21 mouse cellular contexts compared by ENCODE assay signal in genomic region chr19:60804903-60805302, GRCm38 (mm10). TPM values are rescaled to one million over a fixed set of nuclear protein-coding genes. Genes with fewer than 3 reads are reported as not detected.
DNase-seq lines count a peak whose midpoint lies in the region; ATAC-seq and TF ChIP-seq lines count a peak whose summit lies in the region.
"Had no signal": no experiment of that assay in that cellular context is flagged by ENCODE, and none has a peak within 500 bp of the region (broad histone marks: within the 10 kb centered on the region; RNA-seq: fewer than 3 reads in every experiment).

No protein-coding gene starts in this region.

- WGBS in forebrain, embryonic 10.5 days = 73% methylated on average over 2 of the region's 2 CpGs

- TF ChIP-seq CTCF in MEL (IDR thresholded peaks at IDR 0.05 in 2 of 3, conservative IDR thresholded peaks at IDR 0.05 in 1 of 3; ENCODE audit: control insufficient read depth in 1 of 3, insufficient read depth in 1 of 3, low read depth in 2 of 3, low read length in 3 of 3, poor library complexity in 1 of 3, severe bottlenecking in 1 of 3) = no peak

- H3K36me3 ChIP-seq in MEL (ENCODE audit: control insufficient read depth in 1 of 2, insufficient read depth in 2 of 2, low read length in 2 of 2) = peaks cover 0 to 13% of the 10 kb centered on the region in 2 experiments; a peak in 2 of 4 replicates
- H3K36me3 ChIP-seq in forebrain, embryonic 10.5 days (replicated peaks) = no peaks in the 10 kb centered on the region
- H3K36me3 ChIP-seq: embryonic facial prominence, embryonic 10.5 days; embryonic facial prominence, embryonic 12.5 days; forebrain, embryonic 12.5 days; G1E had no signal

- peaks cover 7 to 13% of the 10 kb centered on the region in 2 experiments; a peak in 3 of 4 replicates for H3K4me1 ChIP-seq in MEL (ENCODE audit: control insufficient read depth in 1 of 2, insufficient read depth in 2 of 2, low read length in 2 of 2)
- no peaks in the 10 kb centered on the region for H3K4me1 ChIP-seq in forebrain, embryonic 10.5 days
- H3K4me1 ChIP-seq: embryonic facial prominence, embryonic 10.5 days; embryonic facial prominence, embryonic 12.5 days; forebrain, embryonic 12.5 days had no signal

- no peaks in the 10 kb centered on the region for H3K27me3 ChIP-seq in MEL (ENCODE audit: control insufficient read depth in 1 of 2, insufficient read depth in 2 of 2, low read length in 2 of 2)
- no peaks in the 10 kb centered on the region for H3K27me3 ChIP-seq in forebrain, embryonic 10.5 days (ENCODE audit: poor library complexity, severe bottlenecking)
- H3K27me3 ChIP-seq: embryonic facial prominence, embryonic 12.5 days; forebrain, embryonic 12.5 days had no signal

- no peaks in the 10 kb centered on the region for H3K9me3 ChIP-seq in MEL (replicated peaks; ENCODE audit: insufficient read depth, low read length)
- no peaks in the 10 kb centered on the region for H3K9me3 ChIP-seq in forebrain, embryonic 10.5 days
- H3K9me3 ChIP-seq: embryonic facial prominence, embryonic 10.5 days; embryonic facial prominence, embryonic 12.5 days; forebrain, embryonic 12.5 days; G1E had no signal

- no peak overlapping the region for H3K9ac ChIP-seq in MEL (ENCODE audit: control insufficient read depth, low read depth, low read length, poor library complexity, severe bottlenecking)
- H3K9ac ChIP-seq: embryonic facial prominence, embryonic 12.5 days; forebrain, embryonic 12.5 days had no signal

- H3K27ac ChIP-seq in MEL (ENCODE audit: control insufficient read depth, low read depth, low read length) = no peak overlapping the region
- H3K27ac ChIP-seq in forebrain, embryonic 10.5 days = no peak overlapping the region
- H3K27ac ChIP-seq: embryonic facial prominence, embryonic 10.5 days; embryonic facial prominence, embryonic 12.5 days; forebrain, embryonic 12.5 days had no signal

- peak; percentile 46; the same call in 1 of the 2 replicates for ATAC-seq in granulocyte monocyte progenitor cell, adult 5-6 weeks (replicated peaks; ENCODE audit: poor library complexity, severe bottlenecking)
- peak; percentile 43; the same call in 1 of the 2 replicates for ATAC-seq in megakaryocyte progenitor cell, adult 5-6 weeks (replicated peaks; ENCODE audit: poor library complexity)
- ATAC-seq: CD4-positive, CD25-positive, alpha-beta regulatory T cell, adult 4 months; forebrain, embryonic 14.5 days; forebrain, embryonic 16.5 days had no signal

- TF ChIP-seq EP300 in MEL (IDR thresholded peaks at IDR 0.05; ENCODE audit: low read depth in 1 of 2, low read length in 2 of 2) = no peak

- no peak overlapping the region for H3K4me3 ChIP-seq in MEL (ENCODE audit: control insufficient read depth in 1 of 2, insufficient read depth in 1 of 2, low read depth in 2 of 2, low read length in 2 of 2)
- H3K4me3 ChIP-seq in forebrain, embryonic 10.5 days = no peak overlapping the region
- H3K4me3 ChIP-seq: embryonic facial prominence, embryonic 10.5 days; embryonic facial prominence, embryonic 12.5 days; forebrain, embryonic 12.5 days had no signal

- no peak for TF ChIP-seq RAD21 in MEL (IDR thresholded peaks at IDR 0.05; ENCODE audit: low read depth, low read length)

- no peak for TF ChIP-seq POLR2A in MEL (IDR thresholded peaks at IDR 0.05; ENCODE audit: control insufficient read depth in 1 of 2, insufficient read depth in 1 of 2, low read depth in 1 of 2, low read length in 2 of 2, poor library complexity in 1 of 2)

- H3K79me2 ChIP-seq in MEL (ENCODE audit: control insufficient read depth, insufficient read depth, low read length, poor library complexity) = no peaks in the 10 kb centered on the region

- DNase-seq in MEL (ENCODE audit: low read depth, low spot score) = peak; percentile 61
- no peak for DNase-seq in cerebellum, postnatal 4 days (ENCODE audit: low spot score in 2 of 2)
- DNase-seq in forebrain, embryonic 10.5 days (ENCODE audit: extremely low spot score, low spot score) = no peak
- DNase-seq: adrenal gland, adult 2 months; adrenal gland, postnatal 10 days; adrenal gland, postnatal 36 days; B cell, adult 2 months; cerebellum, adult 11-12 months; cerebellum, adult 2 months; cerebellum, adult 9-10 months; cerebellum, postnatal 10 days; cerebellum, postnatal 25 days had no signal

TF ChIP-seq in MEL, 35 proteins besides CTCF, POLR2A, EP300 and RAD21:
- TF ChIP-seq ELF1 (IDR thresholded peaks at IDR 0.05; ENCODE audit: low read depth, low read length) (no peak), MEF2A (IDR thresholded peaks at IDR 0.05; ENCODE audit: extremely low read depth, insufficient replicate concordance, low read depth, low read length, poor library complexity, severe bottlenecking) (no peak), GABPA (IDR thresholded peaks at IDR 0.05; ENCODE audit: low read depth, low read length) (no peak), MYC (IDR thresholded peaks at IDR 0.05; ENCODE audit: low read depth, low read length) (peak; percentile 35; the same call in 1 of the 2 replicates), TCF12 (IDR thresholded peaks at IDR 0.05; ENCODE audit: low read depth, low read length) (no peak), RCOR1 (IDR thresholded peaks at IDR 0.05; ENCODE audit: low read depth, low read length) (peak; percentile 81), ZC3H11A (IDR thresholded peaks at IDR 0.05; ENCODE audit: low read depth, low read length) (no peak), ZKSCAN1 (IDR thresholded peaks at IDR 0.05; ENCODE audit: low read depth, low read length) (no peak), ZNF384 (IDR thresholded peaks at IDR 0.05; ENCODE audit: low read depth, low read length) (no peak), MAZ (IDR thresholded peaks at IDR 0.05; ENCODE audit: low read depth, low read length) (no peak), GATA1 (IDR thresholded peaks at IDR 0.05; ENCODE audit: low read depth, low read length) (0 out of 2 replicates have a peak, but pooled peaks have one; percentile 17), CHD2 (IDR thresholded peaks at IDR 0.05; ENCODE audit: low read length) (no peak)

RNA-seq across cellular contexts. Expression of gene Fam45a, which starts 6.5 kb away (rescaled TPM):
- 12.1 and 13.0 TPM in 2 replicates for total RNA-seq in MEL (2012; rRNA removed)
- polyA plus RNA-seq in MEL (2012; ENCODE audit: insufficient read depth in 1 of 2, insufficient read length in 2 of 2, low read depth in 1 of 2, low replicate concordance in 2 of 2, missing spikeins in 1 of 2) = 10 to 100 TPM in 1 of 2 experiments, not detected in 1; 20.4 TPM
- total RNA-seq in granulocyte monocyte progenitor cell, adult 5-6 weeks (2014; fragmentation: Nextera tagmentation) = 27.0 and 54.3 TPM in 2 replicates
- 19.8 and 19.9 TPM in 2 replicates for total RNA-seq in granulocyte monocyte progenitor cell, adult 5-6 weeks (2017)
- total RNA-seq in megakaryocyte progenitor cell, adult 5-6 weeks (2015) = 28.8 and 33.5 TPM in 2 replicates
- 18.3 and 25.1 TPM in 2 replicates for total RNA-seq in megakaryocyte progenitor cell, adult 5-6 weeks (2017)
- 26.2 and 27.9 TPM in 2 replicates for polyA plus RNA-seq in forebrain, embryonic 10.5 days (2016; fragmentation: Nextera tagmentation; extraction: Ambion mirVana)

RNA-seq across cellular contexts. Expression of gene Eif3a, which starts 14.4 kb away (rescaled TPM):
- total RNA-seq in MEL (2012; rRNA removed) = 331 and 352 TPM in 2 replicates
- polyA plus RNA-seq in MEL (2012; ENCODE audit: insufficient read depth in 1 of 2, insufficient read length in 2 of 2, low read depth in 1 of 2, low replicate concordance in 2 of 2, missing spikeins in 1 of 2) = 100 to 1,000 TPM; 424 to 914 TPM
- 269 and 272 TPM in 2 replicates for total RNA-seq in granulocyte monocyte progenitor cell, adult 5-6 weeks (2014; fragmentation: Nextera tagmentation)
- total RNA-seq in granulocyte monocyte progenitor cell, adult 5-6 weeks (2017) = 334 and 405 TPM in 2 replicates
- 277 and 314 TPM in 2 replicates for total RNA-seq in megakaryocyte progenitor cell, adult 5-6 weeks (2015)
- 313 and 434 TPM in 2 replicates for total RNA-seq in megakaryocyte progenitor cell, adult 5-6 weeks (2017)
- polyA plus RNA-seq in forebrain, embryonic 10.5 days (2016; fragmentation: Nextera tagmentation; extraction: Ambion mirVana) = 165 and 170 TPM in 2 replicates

RNA-seq across cellular contexts. Expression of gene Nanos1, which starts 49.1 kb away (rescaled TPM):
- total RNA-seq in MEL (2012; rRNA removed) = 3.8 and 4.5 TPM in 2 replicates
- polyA plus RNA-seq in MEL (2012; ENCODE audit: insufficient read depth in 1 of 2, insufficient read length in 2 of 2, low read depth in 1 of 2, low replicate concordance in 2 of 2, missing spikeins in 1 of 2) = 1 to 10 TPM in 1 of 2 experiments, not detected in 1; 4.6 TPM
- total RNA-seq in granulocyte monocyte progenitor cell, adult 5-6 weeks (2014; fragmentation: Nextera tagmentation) = 1.3 and 3.8 TPM in 2 replicates
- total RNA-seq in granulocyte monocyte progenitor cell, adult 5-6 weeks (2017) = 1.2 and 1.4 TPM in 2 replicates
- total RNA-seq in megakaryocyte progenitor cell, adult 5-6 weeks (2015) = 1.7 and 2.0 TPM in 2 replicates
- total RNA-seq in megakaryocyte progenitor cell, adult 5-6 weeks (2017) = 0.62 and 0.74 TPM in 2 replicates
- polyA plus RNA-seq in forebrain, embryonic 10.5 days (2016; fragmentation: Nextera tagmentation; extraction: Ambion mirVana) = 1.4 and 1.6 TPM in 2 replicates

RNA-seq across cellular contexts. Expression of gene Sfxn4, which starts 56.4 kb away (rescaled TPM):
- 0.85 and 1.3 TPM in 2 replicates for total RNA-seq in MEL (2012; rRNA removed)
- polyA plus RNA-seq in MEL (2012; ENCODE audit: insufficient read depth in 1 of 2, insufficient read length in 2 of 2, low read depth in 1 of 2, low replicate concordance in 2 of 2, missing spikeins in 1 of 2) = 1 to 10 TPM in 1 of 2 experiments, not detected in 1; 9.3 TPM
- total RNA-seq in granulocyte monocyte progenitor cell, adult 5-6 weeks (2014; fragmentation: Nextera tagmentation) = 2.6 and 4.4 TPM in 2 replicates
- total RNA-seq in granulocyte monocyte progenitor cell, adult 5-6 weeks (2017) = 2.6 and 2.8 TPM in 2 replicates
- 2.6 and 4.3 TPM in 2 replicates for total RNA-seq in megakaryocyte progenitor cell, adult 5-6 weeks (2015)
- 1.3 and 1.5 TPM in 2 replicates for total RNA-seq in megakaryocyte progenitor cell, adult 5-6 weeks (2017)
- 10.8 and 11.5 TPM in 2 replicates for polyA plus RNA-seq in forebrain, embryonic 10.5 days (2016; fragmentation: Nextera tagmentation; extraction: Ambion mirVana)
